In genomic region chr8:13174305-13174704, GRCm38 (mm10) we compare ENCODE assay signal across 22 mouse cellular contexts. TPM values are rescaled to one million over a fixed set of nuclear protein-coding genes. Genes with fewer than 3 reads are reported as not detected.
DNase-seq lines count a peak whose midpoint lies in the region; ATAC-seq and TF ChIP-seq lines count a peak whose summit lies in the region.
"Had no signal": no experiment of that assay in that cellular context is flagged by ENCODE, and none has a peak within 500 bp of the region (broad histone marks: within the 10 kb centered on the region; RNA-seq: fewer than 3 reads in every experiment).

No protein-coding gene starts in this region.

- no peak for ATAC-seq in midbrain, embryonic 11.5 days (ENCODE audit: low FRiP score)
- no peak for ATAC-seq in midbrain, embryonic 13.5 days
- ATAC-seq: activated CD4-positive, CD25-positive, alpha-beta regulatory T cell, adult 4 months; CD4-positive, CD25-positive, alpha-beta regulatory T cell, adult 4 months; Patski had no signal

- peak; percentile 39 for DNase-seq in kidney, adult 2 months
- DNase-seq in kidney, adult 18-20 months: no peak
- peak; percentile 49 for DNase-seq in kidney, adult 9 months
- DNase-seq in kidney, postnatal 14 days: no peak
- DNase-seq in midbrain, embryonic 11.5 days (ENCODE audit: low spot score, missing footprints): peak; percentile 57
- DNase-seq in heart, adult 18-20 months: no peak
- DNase-seq: adrenal gland, adult 2 months; adrenal gland, adult 8-10 months; adrenal gland, postnatal 10 days; adrenal gland, postnatal 14 days; adrenal gland, postnatal 25 days; adrenal gland, postnatal 36 days; B cell, adult 2 months; cerebellum, adult 11 months; cerebellum, adult 11-12 months had no signal

- no peak overlapping the region for H3ac ChIP-seq in myocyte (ENCODE audit: control insufficient read depth, insufficient read length)

- peaks cover 5% of the 10 kb centered on the region for H3K79me2 ChIP-seq in myocyte (ENCODE audit: control insufficient read depth, insufficient read depth)

- no peak overlapping the region for H3K4me2 ChIP-seq in midbrain, embryonic 11.5 days
- H3K4me2 ChIP-seq in midbrain, embryonic 13.5 days (replicated peaks): no peak overlapping the region
- H3K4me2 ChIP-seq in myocyte (ENCODE audit: low read depth): no peak overlapping the region

- WGBS in kidney, adult 2 months: 57% methylated on average over 4 of the region's 4 CpGs
- WGBS in midbrain, embryonic 11.5 days: 95% methylated on average over 4 of the region's 4 CpGs
- WGBS in midbrain, embryonic 13.5 days: 95% methylated on average over 4 of the region's 4 CpGs

- H3K4me3 ChIP-seq in kidney, adult 2 months (ENCODE audit: insufficient read depth, low read depth, low read length): no peak overlapping the region
- no peak overlapping the region for H3K4me3 ChIP-seq in midbrain, embryonic 11.5 days (ENCODE audit: low read depth, low read length)
- H3K4me3 ChIP-seq in midbrain, embryonic 13.5 days (replicated peaks): no peak overlapping the region
- no peak overlapping the region for H3K4me3 ChIP-seq in myocyte

- H3K36me3 ChIP-seq in kidney, adult 2 months (ENCODE audit: control insufficient read depth, insufficient read depth, low read length): peaks cover 7% of the 10 kb centered on the region
- peaks cover 32% of the 10 kb centered on the region for H3K36me3 ChIP-seq in midbrain, embryonic 11.5 days (ENCODE audit: control insufficient read depth, insufficient read depth, low read length)
- H3K36me3 ChIP-seq in midbrain, embryonic 13.5 days: peaks cover 97% of the 10 kb centered on the region
- peaks cover 69% of the 10 kb centered on the region for H3K36me3 ChIP-seq in myocyte (ENCODE audit: control insufficient read depth, insufficient read depth)

- no peak for TF ChIP-seq CTCF in kidney, adult 2 months (conservative IDR thresholded peaks at IDR 0.05; ENCODE audit: insufficient read depth, insufficient read length, low read depth, low read length)

- TF ChIP-seq POLR2A in kidney, adult 2 months (IDR thresholded peaks at IDR 0.05; ENCODE audit: low read depth, low read length): no peak
- no peak for TF ChIP-seq POLR2A in myocyte (IDR thresholded peaks at IDR 0.05; ENCODE audit: insufficient read length, low read depth)

- no peaks in the 10 kb centered on the region for H3K27me3 ChIP-seq in kidney, adult 2 months (replicated peaks; ENCODE audit: control insufficient read depth, insufficient read depth, low read length)
- no peaks in the 10 kb centered on the region for H3K27me3 ChIP-seq in midbrain, embryonic 11.5 days (ENCODE audit: control insufficient read depth, insufficient read depth, low read length)
- H3K27me3 ChIP-seq in midbrain, embryonic 13.5 days: no peaks in the 10 kb centered on the region
- no peaks in the 10 kb centered on the region for H3K27me3 ChIP-seq in myocyte (ENCODE audit: control insufficient read depth, insufficient read depth, insufficient read length)
- H3K27me3 ChIP-seq: CH12.LX, Patski had no signal

- H3K4me1 ChIP-seq in kidney, adult 2 months (ENCODE audit: control insufficient read depth, insufficient read depth, low read length): peaks cover 3% of the 10 kb centered on the region; the same call in 1 of the 2 replicates
- no peaks in the 10 kb centered on the region for H3K4me1 ChIP-seq in midbrain, embryonic 11.5 days (ENCODE audit: control insufficient read depth, insufficient read depth, low read length)
- no peaks in the 10 kb centered on the region for H3K4me1 ChIP-seq in midbrain, embryonic 13.5 days (replicated peaks)

- H3K27ac ChIP-seq in kidney, adult 2 months (ENCODE audit: insufficient read depth, low read depth, low read length): no peak overlapping the region
- H3K27ac ChIP-seq in midbrain, embryonic 11.5 days (ENCODE audit: low read depth, low read length): no peak overlapping the region
- no peak overlapping the region for H3K27ac ChIP-seq in midbrain, embryonic 13.5 days

- H3K9ac ChIP-seq in midbrain, embryonic 11.5 days (ENCODE audit: low read length): no peak overlapping the region
- no peak overlapping the region for H3K9ac ChIP-seq in midbrain, embryonic 13.5 days (replicated peaks)

- no peaks in the 10 kb centered on the region for H3K9me3 ChIP-seq in midbrain, embryonic 11.5 days (ENCODE audit: control insufficient read depth, low read length)
- H3K9me3 ChIP-seq in midbrain, embryonic 13.5 days: no peaks in the 10 kb centered on the region
- H3K9me3 ChIP-seq: G1E had no signal

TF ChIP-seq in myocyte, 11 proteins besides CTCF, POLR2A, EP300 and RAD21:
- TF ChIP-seq MYOD1 (IDR thresholded peaks at IDR 0.05; ENCODE audit: control insufficient read depth in 1 of 3, insufficient read length in 2 of 3, low read depth in 2 of 3): no peak
- TF ChIP-seq SRF (IDR thresholded peaks at IDR 0.05; ENCODE audit: control insufficient read depth, insufficient read length, low read depth): no peak
- no peak for TF ChIP-seq MYOG (IDR thresholded peaks at IDR 0.05; ENCODE audit: control insufficient read depth in 1 of 3, insufficient read depth in 1 of 3, insufficient read length in 2 of 3, low read depth in 2 of 3)
- TF ChIP-seq POLR2AphosphoS2 (IDR thresholded peaks at IDR 0.05; ENCODE audit: insufficient read length, low read depth): peak; percentile 85
- no peak for TF ChIP-seq REST (IDR thresholded peaks at IDR 0.05; ENCODE audit: insufficient read depth, insufficient read length)

RNA-seq across cellular contexts. Expression of gene Lamp1, which starts 15.3 kb away (rescaled TPM):
- polyA plus RNA-seq in kidney, adult 2 months (2012; rRNA removed): 1,404 and 1,744 TPM in 2 replicates
- polyA plus RNA-seq in midbrain, embryonic 11.5 days (2014; fragmentation: Nextera tagmentation; extraction: Ambion mirVana): 274 and 282 TPM in 2 replicates
- polyA plus RNA-seq in midbrain, embryonic 13.5 days (2015; fragmentation: Nextera tagmentation; extraction: Ambion mirVana): 223 and 242 TPM in 2 replicates
- 531 TPM for polyA plus RNA-seq in myocyte (2012; fragmentation: generic; extraction: Trizol)
- 100 to 1,000 TPM; 405 to 445 TPM for total RNA-seq in heart, adult 18-20 months (2021)

RNA-seq across cellular contexts. Expression of gene Grtp1, which starts 26.1 kb away (rescaled TPM):
- 66.4 and 71.2 TPM in 2 replicates for polyA plus RNA-seq in kidney, adult 2 months (2012; rRNA removed)
- polyA plus RNA-seq in midbrain, embryonic 11.5 days (2014; fragmentation: Nextera tagmentation; extraction: Ambion mirVana): 20.9 and 22.0 TPM in 2 replicates
- 15.0 and 17.9 TPM in 2 replicates for polyA plus RNA-seq in midbrain, embryonic 13.5 days (2015; fragmentation: Nextera tagmentation; extraction: Ambion mirVana)
- polyA plus RNA-seq in myocyte (2012; fragmentation: generic; extraction: Trizol): 34.4 TPM
- 1 to 10 TPM; 4.9 to 5.1 TPM for total RNA-seq in heart, adult 18-20 months (2021)

Comparison
In these comparisons a context has a peak if more than half of its experiments do, and no peak if none do; other contexts are left out.
1. DNase-seq: peak in kidney, adult 2 months (single experiment), kidney, adult 9 months (single experiment) and midbrain, embryonic 11.5 days (single experiment); none in kidney, adult 18-20 months (single experiment), kidney, postnatal 14 days (single experiment) and heart, adult 18-20 months (0 of 2).